Mouse (Mus musculus): ENCODE data around the gene Arf5.
A peak's percentile ranks its signal among the peaks of the same experiment; 100 is the strongest.

Arf5 gene

DNA sequence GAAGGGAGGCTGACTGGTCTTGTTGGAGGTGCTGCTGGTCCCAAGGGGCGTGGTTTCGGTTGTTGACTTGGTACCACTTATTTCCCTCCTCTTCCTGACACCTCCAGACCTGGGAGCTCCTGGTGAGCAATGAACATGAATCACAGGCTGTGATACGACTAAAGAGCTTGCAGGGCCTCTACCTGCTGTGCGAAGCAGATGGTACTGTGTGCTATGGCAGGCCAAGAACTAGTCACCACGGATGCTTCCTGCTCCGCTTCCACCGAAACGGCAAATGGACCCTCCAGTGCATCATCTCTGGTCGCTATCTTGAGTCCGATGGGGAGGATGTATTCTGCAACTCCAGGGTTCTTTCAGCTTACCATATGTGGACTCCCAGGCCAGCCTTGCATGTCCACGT is 6.5 kb downstream of the Arf5 start:
- DNase-seq, result no peak

DNA sequence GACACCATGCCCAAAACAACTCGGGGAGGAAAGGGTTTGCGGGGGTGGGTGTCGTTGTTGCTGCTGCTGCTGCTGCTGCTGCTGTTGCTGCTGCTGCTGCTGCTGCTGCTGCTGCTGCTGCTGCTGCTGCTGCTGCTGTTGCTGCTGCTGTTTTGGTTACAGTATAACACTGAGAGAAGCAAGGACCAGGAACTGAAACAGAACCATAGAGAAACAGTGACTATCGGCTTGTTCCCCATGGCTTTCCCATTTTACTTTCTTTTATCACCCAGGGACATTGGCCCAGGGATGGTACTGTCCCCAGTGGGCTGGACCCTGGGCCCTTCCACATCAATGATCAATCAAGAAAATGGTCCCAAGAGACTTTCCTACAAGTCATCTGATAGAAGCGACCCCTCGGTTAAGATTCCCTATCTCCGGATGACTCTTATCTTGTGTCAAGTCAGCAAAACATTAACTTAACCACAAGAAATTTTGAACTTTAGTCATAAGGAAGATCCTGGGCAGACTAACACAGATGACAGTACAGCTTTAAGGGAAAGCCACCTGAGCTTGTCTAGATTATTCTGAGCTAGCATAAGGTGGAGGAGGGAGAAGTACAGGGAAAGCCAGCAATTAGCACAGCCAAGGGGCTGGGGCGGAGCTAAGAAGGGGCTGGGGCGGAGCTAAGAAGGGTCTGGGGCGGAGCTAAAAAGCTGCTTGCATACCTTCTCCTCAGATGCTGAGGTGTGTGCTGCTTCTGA is 7.6 kb downstream of the Arf5 start:
- DNase-seq, result no peak

DNA sequence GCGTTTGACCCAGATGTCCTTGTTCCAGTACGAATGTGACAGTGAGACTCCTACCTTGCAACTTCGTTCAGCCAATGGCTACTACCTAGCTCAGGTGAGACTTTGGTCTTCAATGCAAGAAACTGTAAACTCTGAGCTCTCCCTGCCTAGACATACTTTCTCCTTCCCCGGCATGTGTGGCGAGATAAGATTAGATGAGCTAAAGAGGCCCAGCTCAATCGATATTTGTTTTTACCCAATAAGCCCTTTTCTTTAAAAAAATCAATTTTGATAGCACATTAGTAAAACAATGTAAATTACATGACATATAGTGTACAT is 8.1 kb downstream of the Arf5 start:
- no peak for DNase-seq

DNA sequence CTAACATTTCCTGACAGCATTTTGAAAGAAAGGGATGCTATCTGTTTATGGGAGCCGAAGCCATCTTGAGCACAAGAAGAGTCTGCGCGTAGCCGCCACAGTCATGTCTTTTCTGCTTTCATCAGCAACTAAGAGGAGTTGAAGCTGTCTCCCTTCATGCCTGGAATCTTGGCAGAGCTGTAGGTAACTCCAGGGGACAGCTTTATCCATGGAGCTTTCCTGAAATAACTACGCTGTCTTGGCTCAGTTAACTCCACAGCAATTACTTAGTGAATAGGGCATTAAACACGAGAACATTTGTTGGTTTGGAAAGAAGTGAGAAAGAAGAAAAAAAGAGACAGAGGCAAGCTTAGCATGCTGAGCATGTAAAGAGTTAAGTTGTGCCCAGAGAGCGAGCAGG is 24.6 kb downstream of the Arf5 start:
- DNase-seq, result no peak

DNA sequence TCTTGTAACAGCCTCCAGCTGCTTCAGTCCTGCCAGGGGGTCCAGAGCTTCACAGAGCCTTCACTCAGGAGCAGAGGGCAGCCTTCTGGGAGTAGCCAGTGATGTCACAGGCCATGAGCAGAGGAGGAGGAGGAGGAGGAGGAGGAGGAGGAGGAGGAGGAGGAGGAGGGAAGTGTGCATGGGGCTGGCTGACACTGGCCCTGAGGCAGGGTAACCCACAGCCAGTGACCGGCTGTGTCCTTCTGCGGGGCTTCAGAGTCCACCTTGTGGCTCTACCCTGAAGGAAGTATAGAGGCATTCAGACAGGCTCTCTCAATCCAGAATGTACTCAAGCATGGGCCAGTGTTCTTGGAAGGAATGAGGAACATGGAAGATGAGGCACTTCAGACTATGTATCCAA is 25.9 kb downstream of the Arf5 start, which contains the start of gene Pax4:
Pax4 (minus strand) TSS at position 101 of the 400 bp plus-strand sequence.
- DNase-seq, result no peak

DNA sequence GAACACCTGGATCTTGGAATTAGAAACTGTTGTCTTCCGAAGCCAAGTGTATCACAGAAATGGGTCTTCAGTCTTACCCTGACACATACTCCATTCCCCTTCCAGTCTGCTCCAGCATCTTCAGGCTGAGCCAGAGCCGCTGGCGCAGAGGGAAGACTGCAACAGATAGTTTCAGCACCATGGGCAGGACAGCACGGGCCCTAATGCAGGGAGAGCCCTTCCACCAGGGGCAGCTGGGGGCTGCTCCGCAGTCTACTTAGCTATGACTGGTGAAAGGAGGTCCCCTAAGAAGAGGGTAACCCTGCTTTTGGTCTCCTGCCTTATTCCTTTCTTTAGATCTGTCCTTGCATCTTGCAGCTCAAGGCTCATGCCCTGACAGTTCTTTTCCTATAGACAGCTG is 27.1 kb downstream of the Arf5 start:
- DNase-seq, result no peak

DNA sequence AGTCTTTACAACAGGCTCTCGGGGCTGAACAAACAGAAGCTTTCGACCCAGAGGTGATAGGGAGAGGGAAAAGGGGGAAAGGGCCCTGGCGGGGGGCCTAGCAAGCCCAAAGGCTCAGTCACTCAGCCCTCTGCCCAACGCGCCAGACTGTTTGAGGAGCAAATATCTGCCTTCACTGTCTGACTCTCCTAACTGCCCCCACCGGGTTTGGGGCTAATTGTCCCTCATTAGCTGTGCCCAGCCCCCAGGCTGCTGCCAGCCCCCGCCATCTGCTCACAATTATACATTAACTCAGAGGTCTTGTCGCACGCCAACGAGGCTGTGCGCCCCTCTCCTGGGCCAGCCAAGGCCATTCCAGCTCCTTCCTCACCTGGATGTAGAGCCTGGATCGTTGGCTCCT is 27.6 kb downstream of the Arf5 start:
- no peak for DNase-seq

DNA sequence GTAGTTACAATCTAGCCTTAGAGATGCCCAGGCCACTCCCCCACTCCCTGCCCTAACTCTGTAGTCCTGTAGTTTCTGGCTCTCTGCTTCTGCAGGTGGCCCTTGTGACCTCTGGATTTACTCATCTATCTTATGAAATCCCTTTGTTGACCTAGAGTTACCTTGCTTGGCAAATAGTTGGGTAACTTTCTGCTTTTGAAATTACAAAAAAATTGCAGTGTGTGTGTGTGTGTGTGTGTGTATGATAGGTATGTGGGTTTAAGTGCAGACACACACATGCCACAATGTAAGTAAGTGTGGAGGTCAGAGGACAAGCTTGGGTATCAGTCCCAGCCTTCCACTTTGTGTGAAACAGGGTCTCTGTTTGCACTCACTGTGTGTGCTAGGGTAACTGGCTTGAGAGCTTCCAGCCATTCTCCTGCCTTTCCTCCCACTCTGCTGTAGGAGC is 35.9 kb downstream of the Arf5 start:
- DNase-seq, result no peak

DNA sequence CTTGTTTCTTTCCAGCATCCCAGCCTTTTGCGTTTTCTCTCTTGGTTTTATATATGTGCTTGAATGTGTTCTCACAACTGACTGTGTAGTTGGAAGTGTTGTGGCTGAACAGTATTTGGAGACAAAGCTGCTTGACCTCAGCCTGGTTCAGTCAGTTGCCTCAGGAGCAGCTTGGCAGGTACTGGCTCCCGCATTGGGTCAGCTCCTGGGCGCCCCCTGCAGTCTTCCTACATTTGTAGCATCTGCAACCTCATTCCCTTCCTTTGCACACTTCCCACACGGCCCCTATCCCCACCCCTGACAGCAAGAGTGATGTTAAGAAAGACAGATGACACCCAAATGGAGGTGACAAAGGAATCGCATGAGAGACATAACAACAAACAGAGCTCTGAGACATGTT is 37.2 kb downstream of the Arf5 start:
- DNase-seq, result peak; percentile 83

DNA sequence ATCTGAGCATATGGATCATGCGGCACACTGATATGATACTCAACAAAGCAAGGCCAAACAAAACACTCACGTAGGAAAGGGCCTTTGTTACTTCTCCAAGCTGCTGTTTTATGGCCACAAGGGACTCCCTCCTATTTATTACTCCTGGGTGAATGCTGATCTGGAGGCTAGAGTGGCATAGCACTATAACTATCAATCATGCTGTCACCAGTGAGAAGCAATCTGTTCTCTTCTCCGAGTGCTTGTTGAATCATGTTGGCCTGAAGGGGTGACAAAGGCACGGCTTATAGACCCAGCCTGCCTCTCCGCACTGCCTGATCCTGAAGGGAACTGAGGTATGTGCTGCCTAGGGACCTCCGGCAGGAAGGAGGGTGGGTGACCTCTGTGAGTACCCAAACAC is 41.3 kb downstream of the Arf5 start:
- no peak for DNase-seq

DNA sequence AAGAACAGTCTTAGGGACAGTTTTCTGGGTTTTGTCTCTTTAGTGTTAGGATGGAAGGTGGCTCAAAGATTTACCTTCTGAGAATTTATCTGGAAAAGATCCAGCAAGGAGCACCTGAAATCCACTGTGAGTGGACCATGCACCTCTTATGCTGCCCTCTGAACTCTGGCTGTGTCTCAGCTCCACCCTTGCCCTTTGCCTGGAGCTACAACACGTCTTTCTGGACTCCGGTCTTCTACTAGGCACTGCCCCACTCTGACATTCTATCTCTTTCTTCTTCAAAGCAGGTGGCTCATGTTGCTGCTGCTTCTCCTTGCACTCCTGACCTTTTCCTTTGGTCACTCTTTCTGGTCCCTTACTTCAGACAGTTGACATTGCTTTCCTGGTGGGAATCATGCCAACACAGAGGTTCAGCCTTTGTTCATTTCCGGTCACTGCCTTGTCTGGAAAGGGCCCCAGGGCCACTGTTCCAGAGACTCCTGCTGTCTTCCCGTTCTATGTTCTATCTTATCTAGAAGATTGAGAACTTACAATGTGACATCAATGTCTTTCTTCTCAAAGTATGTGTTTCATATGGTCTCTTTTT is 46.8 kb downstream of the Arf5 start:
- DNase-seq, result peak; percentile 13

DNA sequence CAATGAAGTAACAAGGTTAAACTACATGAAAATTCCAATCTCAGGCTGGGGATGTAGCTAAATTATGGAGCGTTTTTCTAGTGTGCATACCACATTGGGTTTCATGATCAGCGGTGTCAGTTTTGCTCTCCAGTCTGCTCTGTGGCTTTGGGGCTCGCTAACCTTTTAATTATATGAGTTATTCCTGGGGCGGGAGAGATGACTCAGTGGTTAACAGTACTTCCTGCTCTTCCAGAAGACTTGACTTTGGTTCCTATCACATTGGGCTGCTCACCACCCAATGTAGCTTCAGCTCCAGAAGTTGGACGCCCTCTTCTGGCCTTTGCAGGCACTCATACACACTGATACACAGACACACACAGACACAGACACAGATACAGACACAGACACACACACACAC is 47.3 kb downstream of the Arf5 start:
- DNase-seq, result no peak

DNA sequence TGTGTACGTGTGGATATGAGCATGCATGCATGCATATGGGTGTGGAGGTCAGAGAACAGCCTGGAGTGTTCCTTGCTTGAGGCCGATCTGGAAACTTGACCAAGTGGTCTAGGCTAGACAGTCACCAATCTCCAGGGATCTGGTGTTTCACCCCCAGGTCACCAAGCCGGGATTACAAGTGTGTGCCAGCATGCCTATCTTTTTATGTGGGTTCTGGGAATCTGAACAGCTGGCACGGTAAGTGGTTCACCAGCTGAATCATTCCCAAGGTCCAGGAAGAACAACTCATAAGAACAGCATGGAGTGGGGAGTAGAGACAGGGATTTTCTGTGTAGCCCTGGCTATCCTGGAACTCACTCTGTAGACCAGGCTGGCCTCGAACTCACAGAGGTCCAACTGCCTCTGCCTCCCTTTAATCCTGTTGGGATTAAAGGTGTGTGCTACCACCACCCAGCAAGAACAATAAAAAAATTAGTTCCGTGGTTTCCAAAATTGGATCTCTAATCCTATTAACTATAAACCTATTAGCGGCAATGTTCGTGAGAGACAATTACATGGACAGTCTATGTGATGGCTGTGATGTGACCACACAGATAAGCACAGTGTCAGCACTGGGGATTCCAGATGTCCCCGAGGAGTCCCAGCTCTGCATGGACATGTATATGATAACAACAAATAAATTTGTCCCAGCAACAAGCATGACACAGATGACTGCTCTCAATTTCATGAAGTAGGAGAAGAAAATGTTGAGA is 48.1 kb downstream of the Arf5 start:
- no peak for DNase-seq

DNA sequence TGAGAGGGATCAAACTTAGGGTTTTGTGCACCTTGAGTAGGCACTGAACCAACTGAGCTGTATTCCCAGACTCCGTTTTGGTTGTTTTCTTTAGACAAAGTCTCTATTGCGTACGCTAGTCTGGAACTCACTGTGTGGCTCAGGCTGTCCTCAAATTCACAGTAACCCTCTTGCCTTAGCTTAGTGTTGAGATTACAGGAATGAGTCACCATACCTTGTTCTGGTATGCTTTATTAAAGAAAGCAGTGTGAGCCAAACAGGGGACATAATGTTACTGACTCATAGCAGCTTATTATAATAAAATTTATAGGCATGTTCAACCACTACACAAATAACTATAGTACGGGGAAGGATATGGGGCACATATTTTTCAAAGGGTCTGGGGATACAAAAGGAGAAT is 50.9 kb downstream of the Arf5 start:
- DNase-seq, result no peak

DNA sequence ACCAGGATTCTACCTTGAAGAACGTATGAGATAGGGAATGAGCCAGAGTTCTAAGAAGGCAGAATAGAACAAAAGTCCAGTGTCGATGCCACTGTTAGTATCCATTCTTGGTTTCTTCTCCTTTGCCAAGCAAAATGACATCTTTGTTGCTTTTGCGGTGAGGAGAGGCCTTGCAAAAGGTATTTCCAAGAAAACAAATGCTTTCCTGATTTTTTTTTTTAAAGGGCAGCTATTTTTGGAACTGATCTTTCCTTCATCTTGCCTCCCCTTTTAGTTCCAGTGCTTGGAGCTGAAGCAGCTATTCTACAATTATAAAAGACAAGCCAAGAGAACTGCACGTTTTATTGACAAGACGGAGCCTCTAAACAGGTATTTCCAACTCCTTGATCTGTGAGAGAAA is 51.5 kb downstream of the Arf5 start, which contains the start of gene Snd1:
Snd1 (plus strand) TSS at position 301 of the 400 bp plus-strand sequence.
- no peak for DNase-seq

All from kidney, adult 18-20 months (tissue).